Mouse (Mus musculus): ENCODE results near the gene Cldn18. TPM values are rescaled to one million over a fixed set of nuclear protein-coding genes. Genes with fewer than 3 reads are reported as not detected.

Gene Cldn18
- polyA plus RNA-seq, 2 experiments: not detected

- no peak overlapping the region for H3K9ac ChIP-seq (ENCODE audit: low read depth, low read length, severe bottlenecking)
- no peak for TF ChIP-seq POLR2A (IDR thresholded peaks at IDR 0.05; ENCODE audit: borderline replicate concordance, extremely low read depth, insufficient read depth, insufficient read length)
- no peaks in the 10 kb centered on the region for H3K9me3 ChIP-seq (ENCODE audit: control insufficient read depth, low read length)
- no peaks in the 10 kb centered on the region for H3K27me3 ChIP-seq (ENCODE audit: control insufficient read depth, insufficient read depth, low read length)
- no peak overlapping the region for H3K4me2 ChIP-seq (replicated peaks; ENCODE audit: low read depth, low read length, severe bottlenecking)
- no peak overlapping the region for H3K27ac ChIP-seq (replicated peaks; ENCODE audit: low read depth, low read length)
- H3K36me3 ChIP-seq (ENCODE audit: control insufficient read depth, insufficient read depth, low read length): peaks cover 70% of the 10 kb centered on the region
- H3K4me1 ChIP-seq (ENCODE audit: control insufficient read depth, insufficient read depth, low read length): no peaks in the 10 kb centered on the region
- ATAC-seq (ENCODE audit: low FRiP score, low read depth) (no peak), DNase-seq (ENCODE audit: low spot score) (no peak)
- no peak overlapping the region for H3K4me3 ChIP-seq (replicated peaks; ENCODE audit: low read length)
- WGBS: 91% methylated on average over 8 of the region's 8 CpGs
Measured at GRCm38 (mm10) chr9:99667596-99667995, 49.5 kb downstream of the Cldn18 start.

- no peak overlapping the region for H3K4me2 ChIP-seq (replicated peaks; ENCODE audit: low read depth, low read length, severe bottlenecking)
- H3K9me3 ChIP-seq (ENCODE audit: control insufficient read depth, low read length): no peaks in the 10 kb centered on the region
- peaks cover 76% of the 10 kb centered on the region for H3K36me3 ChIP-seq (ENCODE audit: control insufficient read depth, insufficient read depth, low read length)
- ATAC-seq (ENCODE audit: low FRiP score, low read depth) (no peak), DNase-seq (ENCODE audit: low spot score) (no peak)
- TF ChIP-seq POLR2A (IDR thresholded peaks at IDR 0.05; ENCODE audit: borderline replicate concordance, extremely low read depth, insufficient read depth, insufficient read length): no peak
- H3K27me3 ChIP-seq (ENCODE audit: control insufficient read depth, insufficient read depth, low read length): no peaks in the 10 kb centered on the region
- 93% methylated on average over 10 of the region's 10 CpGs for WGBS
- no peaks in the 10 kb centered on the region for H3K4me1 ChIP-seq (ENCODE audit: control insufficient read depth, insufficient read depth, low read length)
- H3K27ac ChIP-seq (replicated peaks; ENCODE audit: low read depth, low read length): no peak overlapping the region
- H3K4me3 ChIP-seq (replicated peaks; ENCODE audit: low read length): no peak overlapping the region
- no peak overlapping the region for H3K9ac ChIP-seq (ENCODE audit: low read depth, low read length, severe bottlenecking)
Measured at GRCm38 (mm10) chr9:99662887-99663286, 54.2 kb downstream of the Cldn18 start.

GRCm38 (mm10) chr9:99662406-99662805, 54.7 kb downstream of the Cldn18 start:
- Histone ChIP-seq H3K4me2 (replicated peaks; ENCODE audit: low read depth, low read length, severe bottlenecking) (no peak overlapping the region), H3K9me3 (ENCODE audit: control insufficient read depth, low read length) (no peaks in the 10 kb centered on the region), H3K4me3 (replicated peaks; ENCODE audit: low read length) (no peak overlapping the region), H3K9ac (ENCODE audit: low read depth, low read length, severe bottlenecking) (no peak overlapping the region), H3K36me3 (ENCODE audit: control insufficient read depth, insufficient read depth, low read length) (peaks cover 74% of the 10 kb centered on the region), H3K27ac (replicated peaks; ENCODE audit: low read depth, low read length) (no peak overlapping the region), H3K27me3 (ENCODE audit: control insufficient read depth, insufficient read depth, low read length) (no peaks in the 10 kb centered on the region), H3K4me1 (ENCODE audit: control insufficient read depth, insufficient read depth, low read length) (no peaks in the 10 kb centered on the region)
- DNase-seq (ENCODE audit: low spot score) (peak; percentile 83), ATAC-seq (ENCODE audit: low FRiP score, low read depth) (0 out of 2 replicates have a peak, but pooled peaks have one; percentile 39)
- 30% methylated on average over 7 of the region's 7 CpGs for WGBS
- no peak for TF ChIP-seq POLR2A (IDR thresholded peaks at IDR 0.05; ENCODE audit: borderline replicate concordance, extremely low read depth, insufficient read depth, insufficient read length)

- no peak for ATAC-seq (ENCODE audit: low FRiP score, low read depth)
- no peak for TF ChIP-seq POLR2A (IDR thresholded peaks at IDR 0.05; ENCODE audit: borderline replicate concordance, extremely low read depth, insufficient read depth, insufficient read length)
Measured at GRCm38 (mm10) chr9:99661606-99662166, 55.4 kb downstream of the Cldn18 start.

GRCm38 (mm10) chr9:99660756-99661155, 56.3 kb downstream of the Cldn18 start:
- H3K4me1 ChIP-seq (ENCODE audit: control insufficient read depth, insufficient read depth, low read length): no peaks in the 10 kb centered on the region

More at GRCm38 (mm10) chr9:99661606-99662166, 55.4 kb downstream of the Cldn18 start:
- Histone ChIP-seq H3K9me3 (ENCODE audit: control insufficient read depth, low read length) (no peaks in the 10 kb centered on the region), H3K4me2 (replicated peaks; ENCODE audit: low read depth, low read length, severe bottlenecking) (no peak overlapping the region), H3K27me3 (ENCODE audit: control insufficient read depth, insufficient read depth, low read length) (no peaks in the 10 kb centered on the region), H3K4me1 (ENCODE audit: control insufficient read depth, insufficient read depth, low read length) (no peaks in the 10 kb centered on the region), H3K36me3 (ENCODE audit: control insufficient read depth, insufficient read depth, low read length) (peaks cover 74% of the 10 kb centered on the region), H3K27ac (replicated peaks; ENCODE audit: low read depth, low read length) (no peak overlapping the region), H3K4me3 (replicated peaks; ENCODE audit: low read length) (no peak overlapping the region), H3K9ac (ENCODE audit: low read depth, low read length, severe bottlenecking) (no peak overlapping the region)
- DNase-seq (ENCODE audit: low spot score): no peak
- 77% methylated on average over 16 of the region's 16 CpGs for WGBS

More at GRCm38 (mm10) chr9:99660756-99661155, 56.3 kb downstream of the Cldn18 start:
- TF ChIP-seq POLR2A (IDR thresholded peaks at IDR 0.05; ENCODE audit: borderline replicate concordance, extremely low read depth, insufficient read depth, insufficient read length): no peak
- Histone ChIP-seq H3K4me3 (replicated peaks; ENCODE audit: low read length) (no peak overlapping the region), H3K27me3 (ENCODE audit: control insufficient read depth, insufficient read depth, low read length) (no peaks in the 10 kb centered on the region), H3K9me3 (ENCODE audit: control insufficient read depth, low read length) (no peaks in the 10 kb centered on the region), H3K27ac (replicated peaks; ENCODE audit: low read depth, low read length) (no peak overlapping the region), H3K36me3 (ENCODE audit: control insufficient read depth, insufficient read depth, low read length) (peaks cover 74% of the 10 kb centered on the region), H3K4me2 (replicated peaks; ENCODE audit: low read depth, low read length, severe bottlenecking) (no peak overlapping the region), H3K9ac (ENCODE audit: low read depth, low read length, severe bottlenecking) (no peak overlapping the region)
- WGBS: 79% methylated on average over 10 of the region's 10 CpGs
- DNase-seq (ENCODE audit: low spot score) (no peak), ATAC-seq (ENCODE audit: low FRiP score, low read depth) (no peak)

All from limb, embryonic 14.5 days (tissue).